Mouse (Mus musculus) embryonic facial prominence, embryonic 10.5 days (tissue): Measurements from ENCODE around the gene Thap8. TPM values are rescaled to one million over a fixed set of nuclear protein-coding genes. Genes with fewer than 3 reads are reported as not detected.
A peak's percentile ranks its signal among the peaks of the same experiment; 100 is the strongest.
"Not testable (repeated sequence)": the region's sequence is repeated elsewhere in the genome, so short reads cannot be mapped to it uniquely, and the experiment has no call there.

ENCODE experiments used
- DNase-seq: peaks from one replicate; pipeline ENCODE4 v3.0.0-alpha.2; 2017; ENCODE audit warnings: low spot score
- H3K27ac ChIP-seq: fragments of 300-500 bp; sonication (generic); replicated peaks from 2 replicates; pipeline ENCODE4 v1.5.1; 2016; ENCODE audit warnings: mild to moderate bottlenecking
- H3K27me3 ChIP-seq: fragments of 300-500 bp; sonication (generic); replicated peaks from 2 replicates; pipeline ENCODE4 v1.6.1; 2016; ENCODE audit warnings: low read depth, mild to moderate bottlenecking; ENCODE audit not compliant: poor library complexity, severe bottlenecking
- H3K36me3 ChIP-seq: fragments of 300-500 bp; sonication (generic); replicated peaks from 2 replicates; pipeline ENCODE4 v1.6.1; 2016; ENCODE audit warnings: mild to moderate bottlenecking, moderate library complexity
- H3K4me1 ChIP-seq: fragments of 300-500 bp; sonication (generic); 2 replicates; pipeline ENCODE4 v1.6.1; 2016
- H3K4me3 ChIP-seq: fragments of 300-500 bp; sonication (generic); 2 replicates; pipeline ENCODE4 v1.5.1; 2016; ENCODE audit warnings: mild to moderate bottlenecking, moderate library complexity
- H3K9me3 ChIP-seq: fragments of 300-500 bp; sonication (generic); 2 replicates; pipeline ENCODE4 v1.6.1; 2016; ENCODE audit warnings: mild to moderate bottlenecking
- WGBS: fragments of 180-500 bp; shearing (Covaris S2); methylation state at CpG from one replicate; pipeline ENCODE4 v1.1.7; 2016; 5-methylcytosine and 5-hydroxymethylcytosine counted together
- polyA plus RNA-seq: library from polyadenylated mRNA; unstranded; fragments of >200 nt; fragmentation: Nextera tagmentation; extraction: Ambion mirVana; gene quantifications from 2 replicates; pipeline ENCODE4 v1.2.1, GENCODE M21; 2016

Gene Thap8
- polyA plus RNA-seq, result 0.45 and 0.90 TPM in 2 replicates

DNA sequence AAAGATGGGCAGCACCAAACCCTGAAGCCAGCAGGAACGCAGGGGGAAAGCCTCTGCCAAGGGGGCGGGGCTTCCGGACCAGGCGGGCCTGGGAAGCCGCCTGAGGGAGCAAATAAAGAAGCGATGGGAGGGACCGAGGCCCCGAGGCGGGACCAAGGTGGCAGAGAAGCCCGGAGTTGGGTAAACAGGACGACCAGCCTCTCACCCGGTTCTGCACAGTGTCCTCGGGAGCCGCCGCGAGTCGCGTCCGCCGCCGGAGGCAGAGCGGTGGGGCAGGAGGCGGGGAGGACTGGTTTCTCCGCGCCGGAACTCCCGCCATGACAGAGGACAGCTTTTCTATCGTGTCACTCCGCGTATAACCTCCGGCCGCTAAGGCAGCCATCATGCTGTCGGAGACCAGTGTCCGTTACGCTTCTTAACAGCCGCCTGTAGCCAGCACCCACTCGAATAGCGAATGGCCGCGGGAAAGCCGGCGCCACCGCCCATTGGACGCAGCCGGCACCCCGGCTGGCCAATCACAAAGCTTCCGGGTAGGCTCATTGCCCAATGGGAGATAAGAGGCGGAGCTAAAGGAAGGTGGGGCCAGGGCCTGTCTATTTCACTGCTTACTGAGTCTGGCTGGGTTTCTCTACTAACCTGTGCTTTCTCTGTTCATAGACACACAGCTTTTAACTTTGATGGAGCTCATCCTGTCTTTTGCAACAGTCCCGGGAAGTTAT lies at the start of gene Thap8, which contains the start of gene Wdr62:
TSS of gene Thap8 (plus strand) at position 144 of the 719 bp plus-strand sequence.
TSS of gene Wdr62 (minus strand) at position 469 of the 719 bp plus-strand sequence.
- H3K9me3 ChIP-seq, result no peaks in the 10 kb centered on the region
- peaks cover 20% of the 10 kb centered on the region for H3K4me1 ChIP-seq
- peak within 1 kb of the TSS; percentile 86 for H3K27ac ChIP-seq
- under 1% methylated on average over 49 of the region's 49 CpGs for WGBS
- H3K4me3 ChIP-seq, result peak within 1 kb of the TSS; percentile 78
- no peaks in the 10 kb centered on the region for H3K27me3 ChIP-seq
- H3K36me3 ChIP-seq, result no peaks in the 10 kb centered on the region
- peak; percentile 95 for DNase-seq

DNA sequence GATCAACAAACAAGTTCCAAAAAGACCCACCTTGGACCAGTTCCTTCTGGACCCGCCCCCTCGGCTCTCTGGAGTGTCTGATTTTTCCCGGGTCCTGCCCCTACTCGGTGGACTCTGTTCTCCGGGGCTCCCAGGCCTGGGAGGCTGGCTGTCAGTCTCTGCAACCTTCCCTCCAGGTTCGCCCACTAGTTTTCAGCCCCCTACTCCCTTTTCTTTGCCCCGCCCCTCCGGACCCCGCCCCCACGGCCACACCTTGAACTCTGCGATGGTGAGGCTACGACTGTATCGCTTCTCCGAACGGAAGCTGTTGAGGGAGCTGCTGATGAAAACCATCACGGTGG lies 48.6 kb upstream of the Thap8 start:
- Histone ChIP-seq H3K27ac (peak overlapping the region; percentile 92), H3K36me3 (peaks cover 60% of the 10 kb centered on the region), H3K9me3 (no peaks in the 10 kb centered on the region), H3K27me3 (no peaks in the 10 kb centered on the region), H3K4me1 (peaks cover 23% of the 10 kb centered on the region), H3K4me3 (peak overlapping the region; percentile 68)
- no peak for DNase-seq
- WGBS, result under 1% methylated on average over 16 of the region's 16 CpGs

DNA sequence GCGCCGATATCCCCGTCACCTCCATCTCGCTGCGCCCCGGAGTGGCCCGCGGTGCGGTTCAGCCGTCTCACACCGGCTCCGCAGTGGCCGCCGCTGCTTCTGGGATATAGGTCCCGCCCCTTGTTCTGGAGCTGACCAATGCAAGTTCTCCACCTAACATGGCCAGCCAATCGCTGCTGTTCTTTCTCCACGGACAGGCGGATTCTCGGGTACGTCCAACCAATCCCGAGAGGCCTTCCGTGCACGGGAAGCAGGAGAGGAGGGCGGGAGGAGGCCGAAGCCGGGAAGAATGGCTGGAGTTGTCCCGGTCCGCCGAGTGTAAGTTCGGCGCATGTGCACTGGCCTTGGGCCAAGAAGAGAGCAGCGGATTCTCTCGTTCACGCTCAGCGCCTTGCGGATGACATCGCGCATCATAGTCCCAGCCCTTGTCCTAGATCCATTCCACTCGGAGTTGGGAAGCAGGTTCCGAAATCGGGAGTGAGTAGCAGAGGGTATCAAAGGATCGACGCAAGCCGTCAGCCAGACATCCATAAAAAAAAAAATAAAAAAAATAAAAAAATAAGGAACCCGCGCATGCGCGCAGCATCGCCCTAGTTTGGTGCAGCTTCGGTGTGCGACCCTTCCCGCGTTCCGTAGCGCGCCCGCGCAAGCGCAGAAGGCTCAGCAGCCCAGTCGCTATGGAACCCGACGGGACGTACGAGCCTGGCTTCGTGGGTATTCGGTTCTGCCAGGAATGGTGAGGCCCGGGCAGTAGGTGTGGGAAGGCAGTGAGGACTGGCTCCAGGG lies 48.0 kb upstream of the Thap8 start, which contains the start of the genes Polr2i and Tbcb:
TSS of gene Polr2i (plus strand) at position 280 of the 786 bp plus-strand sequence.
TSS of gene Tbcb (minus strand) at position 604 of the 786 bp plus-strand sequence.
- H3K9me3 ChIP-seq, result no peaks in the 10 kb centered on the region
- no peaks in the 10 kb centered on the region for H3K27me3 ChIP-seq
- WGBS, result under 1% methylated on average over 67 of the region's 67 CpGs
- H3K4me1 ChIP-seq, result peaks cover 23% of the 10 kb centered on the region
- peak; percentile 97 for DNase-seq
- peaks cover 54% of the 10 kb centered on the region for H3K36me3 ChIP-seq
- peak within 1 kb of the TSS; percentile 68 for H3K4me3 ChIP-seq
- peak within 1 kb of the TSS; percentile 92 for H3K27ac ChIP-seq

DNA sequence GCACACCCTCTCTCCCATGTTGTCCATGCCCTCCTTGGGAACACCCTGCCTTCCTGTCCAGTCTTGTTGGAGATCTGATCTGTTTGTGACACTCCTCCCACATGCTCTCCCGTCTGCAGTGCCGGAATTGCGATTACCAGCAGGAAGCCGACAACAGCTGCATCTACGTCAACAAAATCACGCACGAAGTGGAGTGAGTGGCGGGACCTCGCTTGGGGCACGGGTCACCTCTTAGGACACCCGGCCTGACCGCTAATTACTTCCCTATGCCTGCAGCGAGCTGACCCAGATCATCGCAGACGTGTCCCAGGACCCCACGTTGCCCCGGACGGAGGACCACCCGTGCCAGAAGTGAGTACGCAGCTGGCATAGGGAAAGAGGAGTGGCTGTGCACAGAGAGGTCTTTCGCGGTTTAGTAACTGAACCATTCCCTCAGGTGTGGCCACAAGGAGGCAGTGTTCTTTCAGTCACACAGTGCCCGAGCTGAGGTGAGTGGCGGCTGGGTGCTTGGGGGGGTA lies 47.2 kb upstream of the Thap8 start:
- 6% methylated on average over 24 of the region's 24 CpGs for WGBS
- Histone ChIP-seq H3K4me3 (peak overlapping the region; percentile 68), H3K27me3 (no peaks in the 10 kb centered on the region), H3K4me1 (peaks cover 23% of the 10 kb centered on the region), H3K27ac (peak overlapping the region; percentile 92), H3K36me3 (peaks cover 46% of the 10 kb centered on the region), H3K9me3 (no peaks in the 10 kb centered on the region)
- peak; percentile 74 for DNase-seq

DNA sequence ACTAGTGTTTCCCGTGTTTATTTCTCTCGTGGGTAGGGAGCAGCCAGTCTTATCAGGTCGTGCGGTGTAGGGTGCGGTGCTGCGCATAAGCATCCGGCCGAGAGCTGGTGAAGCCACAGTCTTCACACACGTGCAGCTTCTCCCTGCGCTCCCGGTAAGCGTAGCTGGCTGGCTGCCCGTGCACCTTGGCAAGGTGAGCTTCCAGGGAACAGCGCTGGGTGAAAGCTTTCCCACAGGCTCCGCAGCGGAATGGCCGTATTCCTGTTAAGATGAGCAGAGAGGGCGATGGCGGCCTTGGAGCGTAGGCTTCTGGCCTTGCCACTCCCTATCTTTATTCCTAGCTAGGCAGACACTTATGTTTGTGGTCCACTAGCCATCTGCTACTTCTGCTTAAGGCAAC lies 46.5 kb upstream of the Thap8 start:
- H3K4me3 ChIP-seq, result peak overlapping the region; percentile 68
- no peaks in the 10 kb centered on the region for H3K27me3 ChIP-seq
- H3K4me1 ChIP-seq, result peaks cover 23% of the 10 kb centered on the region
- peaks cover 39% of the 10 kb centered on the region for H3K36me3 ChIP-seq
- peak overlapping the region; percentile 12; the same call in 1 of the 2 replicates for H3K27ac ChIP-seq
- no peak for DNase-seq
- H3K9me3 ChIP-seq, result no peaks in the 10 kb centered on the region
- WGBS, result 91% methylated on average over 20 of the region's 20 CpGs

DNA sequence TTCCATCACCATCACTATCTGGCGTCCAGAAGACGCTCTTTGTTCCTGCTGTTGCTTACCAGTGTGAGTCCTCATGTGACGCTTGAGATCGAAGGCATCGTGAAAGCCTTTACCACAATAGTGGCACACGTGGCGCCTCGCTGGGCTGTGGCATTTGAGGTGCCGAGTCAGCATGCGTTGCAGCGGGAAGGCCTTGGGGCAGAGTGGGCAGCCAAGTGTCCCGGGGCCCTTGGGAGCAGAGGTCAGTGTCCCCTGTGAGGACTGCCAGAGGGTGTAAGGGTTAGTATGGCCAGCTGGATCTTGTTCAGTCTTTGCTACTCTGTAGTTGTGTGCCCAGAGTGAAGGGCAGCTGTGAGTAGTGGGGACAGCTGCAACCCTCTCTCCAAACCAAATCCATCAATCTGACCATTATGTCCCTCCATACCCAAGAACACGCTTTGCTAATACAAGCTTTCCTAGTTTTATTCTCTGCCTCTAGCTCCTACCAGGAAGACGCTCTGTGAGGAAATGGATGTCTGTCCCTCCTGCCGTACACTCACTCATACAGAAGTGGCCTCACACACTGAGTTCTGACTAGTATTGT lies 45.5 kb upstream of the Thap8 start:
- Histone ChIP-seq H3K4me3 (no peak overlapping the region), H3K27me3 (no peaks in the 10 kb centered on the region), H3K4me1 (peaks cover 23% of the 10 kb centered on the region), H3K9me3 (no peaks in the 10 kb centered on the region), H3K36me3 (peaks cover 33% of the 10 kb centered on the region), H3K27ac (no peak overlapping the region)
- 93% methylated on average over 15 of the region's 15 CpGs for WGBS
- no peak for DNase-seq

DNA sequence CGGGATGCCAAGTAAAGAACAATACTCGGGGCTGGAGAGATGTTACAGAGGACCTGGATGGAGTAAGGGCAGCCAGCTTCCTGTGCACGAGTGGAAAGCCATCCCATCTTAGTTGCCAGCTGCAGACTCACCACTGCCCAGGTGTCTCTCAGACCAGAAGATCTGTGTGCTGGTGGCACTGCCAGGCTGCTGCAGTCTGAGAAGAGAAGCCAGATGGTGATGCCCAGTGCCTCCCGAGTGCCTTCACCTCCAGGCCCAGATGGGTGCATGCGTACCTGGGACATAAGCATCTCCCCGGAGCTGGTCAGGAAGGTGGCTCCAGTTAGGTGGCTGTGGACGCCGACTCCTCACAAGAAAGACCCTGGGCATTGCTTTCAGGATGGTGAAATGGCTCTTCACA lies 44.8 kb upstream of the Thap8 start:
- no peak for DNase-seq
- H3K27ac ChIP-seq, result no peak overlapping the region
- no peaks in the 10 kb centered on the region for H3K27me3 ChIP-seq
- peaks cover 23% of the 10 kb centered on the region for H3K4me1 ChIP-seq
- H3K9me3 ChIP-seq, result no peaks in the 10 kb centered on the region
- H3K36me3 ChIP-seq, result peaks cover 31% of the 10 kb centered on the region
- H3K4me3 ChIP-seq, result no peak overlapping the region
- 86% methylated on average over 8 of the region's 8 CpGs for WGBS

DNA sequence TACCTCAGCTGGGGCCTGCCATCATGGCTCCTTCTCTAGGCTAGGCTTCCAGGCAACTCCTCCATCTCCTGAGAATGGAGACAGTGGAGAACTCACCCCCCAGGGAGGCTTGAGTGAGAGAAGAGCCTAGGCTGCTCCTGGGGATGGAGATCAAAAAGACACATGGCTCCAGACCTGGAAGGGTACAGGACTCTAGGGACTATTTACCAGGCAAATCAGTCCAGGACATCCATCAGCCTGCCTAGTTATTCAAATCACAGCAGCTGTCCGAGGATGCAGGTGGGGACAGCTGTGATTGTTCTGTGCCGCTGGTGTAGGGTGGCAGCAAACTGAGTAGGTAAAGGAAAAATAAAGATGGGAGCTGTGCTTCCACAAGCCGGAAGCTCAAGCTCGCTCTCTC lies 44.3 kb upstream of the Thap8 start, which contains the start of gene Ovol3:
TSS of gene Ovol3 (minus strand) at position 101 of the 400 bp plus-strand sequence.
- Histone ChIP-seq H3K36me3 (peaks cover 37% of the 10 kb centered on the region), H3K9me3 (no peaks in the 10 kb centered on the region), H3K27me3 (no peaks in the 10 kb centered on the region), H3K27ac (no peak within 1 kb of the TSS), H3K4me3 (no peak within 1 kb of the TSS), H3K4me1 (peaks cover 20% of the 10 kb centered on the region)
- 84% methylated on average over 4 of the region's 4 CpGs for WGBS
- no peak for DNase-seq

DNA sequence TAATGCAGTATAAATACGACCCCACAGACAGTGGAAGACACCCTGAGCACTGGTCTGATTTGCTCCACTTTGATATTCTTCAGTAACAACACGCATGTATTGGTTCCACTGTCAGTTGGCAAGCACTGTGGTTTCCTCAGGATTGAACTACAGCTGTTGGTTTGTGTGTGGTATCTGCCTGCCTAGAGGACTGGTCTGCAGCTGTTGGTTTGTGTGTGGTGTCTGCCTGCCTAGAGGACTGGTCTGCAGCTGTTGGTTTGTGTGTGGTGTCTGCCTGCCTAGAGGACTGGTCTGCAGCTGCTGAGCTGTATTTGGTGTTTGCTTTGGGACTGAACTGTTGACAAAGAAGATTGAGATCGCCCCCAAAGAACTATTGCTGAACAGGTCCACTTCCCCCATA lies 42.5 kb upstream of the Thap8 start:
- H3K27ac ChIP-seq, H3K4me3 ChIP-seq, H3K9me3 ChIP-seq, DNase-seq, H3K27me3 ChIP-seq: not testable (repeated sequence)
- peaks cover 14% of the 10 kb centered on the region for H3K4me1 ChIP-seq
- 86% methylated on average over 3 of the region's 3 CpGs for WGBS
- peaks cover 54% of the 10 kb centered on the region for H3K36me3 ChIP-seq

DNA sequence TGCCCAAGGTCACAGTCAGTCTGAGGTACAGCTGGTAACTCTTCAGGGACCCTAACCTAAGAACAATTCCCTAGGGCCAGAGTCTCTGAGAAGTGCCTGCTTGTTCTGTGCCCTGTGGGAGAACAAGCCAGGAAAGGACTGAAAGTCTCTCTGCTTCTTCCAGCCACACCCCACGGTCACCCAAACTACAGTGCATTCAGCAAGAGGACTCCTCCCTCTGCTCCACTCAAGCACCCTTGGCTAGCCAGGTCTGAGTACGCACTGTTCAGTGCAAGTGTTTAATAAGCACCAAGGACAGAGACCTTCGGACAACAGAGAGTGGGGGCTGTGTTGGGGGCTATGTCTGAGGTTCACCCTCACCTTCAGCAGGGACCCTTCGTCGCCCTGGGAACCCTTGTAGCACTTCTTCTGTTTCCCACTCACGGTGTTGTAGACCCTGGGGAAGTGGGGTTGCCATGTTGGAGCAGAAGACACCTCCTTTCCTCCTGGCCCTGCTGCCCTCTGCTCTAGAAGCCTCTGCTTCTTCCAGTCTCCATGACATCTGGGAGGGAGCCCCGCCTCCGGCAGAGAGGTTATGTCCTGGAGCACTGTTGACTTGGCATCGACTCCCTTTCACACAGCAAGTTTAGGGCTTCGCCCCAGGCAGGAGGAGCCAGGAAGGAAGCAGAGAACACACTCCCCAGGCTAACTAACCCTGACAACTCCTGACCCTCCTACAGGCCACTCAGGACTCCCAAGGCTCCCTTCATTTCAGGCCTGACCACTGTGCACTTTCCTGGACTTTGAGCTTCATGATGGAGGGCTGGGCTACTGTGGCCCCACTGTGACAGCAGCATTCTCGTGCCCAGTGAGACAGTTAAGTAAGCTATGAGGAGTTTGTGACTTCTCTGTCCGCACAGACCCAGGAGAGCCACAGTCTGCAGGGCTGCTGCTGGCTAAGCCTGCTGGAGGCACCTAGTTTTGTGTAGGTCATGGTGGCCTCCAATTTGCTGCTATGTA lies 27.6 kb upstream of the Thap8 start:
- no peaks in the 10 kb centered on the region for H3K4me1 ChIP-seq
- peaks cover 78% of the 10 kb centered on the region for H3K36me3 ChIP-seq
- no peak overlapping the region for H3K4me3 ChIP-seq
- no peak for DNase-seq
- no peaks in the 10 kb centered on the region for H3K27me3 ChIP-seq
- 83% methylated on average over 12 of the region's 12 CpGs for WGBS
- no peaks in the 10 kb centered on the region for H3K9me3 ChIP-seq
- H3K27ac ChIP-seq, result no peak overlapping the region

DNA sequence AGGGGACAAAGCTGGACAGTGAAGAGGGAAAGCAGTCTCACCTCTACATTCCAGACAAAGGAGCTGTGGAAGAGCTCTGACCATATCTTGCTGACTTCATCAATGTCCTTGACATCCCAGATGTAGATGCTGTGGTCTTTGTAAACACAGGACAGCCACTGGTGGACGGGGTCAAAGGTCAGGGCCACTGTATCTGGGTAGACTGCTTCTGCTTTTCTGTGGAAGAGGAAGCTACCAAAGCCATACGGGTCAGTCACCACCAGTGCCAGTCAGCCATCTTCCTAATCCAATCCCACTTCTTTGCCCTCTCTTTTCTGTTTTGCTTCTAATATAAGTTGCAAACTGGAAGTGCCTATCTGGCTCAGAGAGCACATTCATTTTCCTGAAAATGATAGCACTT lies 14.9 kb upstream of the Thap8 start:
- 81% methylated on average over 2 of the region's 2 CpGs for WGBS
- H3K27ac ChIP-seq, result no peak overlapping the region
- peaks cover 82% of the 10 kb centered on the region for H3K36me3 ChIP-seq
- DNase-seq, result no peak
- H3K27me3 ChIP-seq, result no peaks in the 10 kb centered on the region
- H3K4me1 ChIP-seq, result no peaks in the 10 kb centered on the region
- no peak overlapping the region for H3K4me3 ChIP-seq
- no peaks in the 10 kb centered on the region for H3K9me3 ChIP-seq
